Mouse (Mus musculus): ENCODE results near the gene Zfhx3.

DNA sequence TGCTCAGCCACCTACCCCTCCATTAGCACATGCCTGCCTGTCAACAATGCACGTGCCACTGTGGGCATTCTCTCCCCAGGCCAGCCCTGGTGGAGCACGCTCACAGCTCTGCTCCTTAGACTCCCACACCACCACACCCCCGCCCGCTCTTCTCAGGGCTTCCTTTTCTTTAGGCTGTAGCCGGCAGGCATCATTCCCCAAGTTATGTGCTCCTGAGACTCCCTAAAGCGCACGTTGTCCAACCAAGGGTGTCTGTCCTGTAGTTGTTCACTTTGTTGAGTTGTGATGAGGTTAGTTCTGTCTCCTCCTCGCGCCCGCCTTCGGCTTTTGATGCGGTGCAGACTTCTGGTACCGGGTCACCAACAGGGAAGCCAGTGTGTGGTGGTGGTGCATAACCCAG is 755.1 kb downstream of the Zfhx3 start:
- TF ChIP-seq EP300 (IDR thresholded peaks at IDR 0.05; ENCODE audit: insufficient read depth, low read depth, low read length) (0 out of 2 replicates have a peak, but pooled peaks have one; percentile 6), POLR2A (IDR thresholded peaks at IDR 0.05; ENCODE audit: insufficient read depth, low read length) (no peak)
